Mouse (Mus musculus) MEL (cell line): ENCODE measurements at regions not wholly inside any gene's neighbourhood (a gene's known extent, or its start where the extent isn't known, plus 50 kb on each side); places are given as distances from the start of the nearest gene placed in this dataset.

Source experiments
- DNase-seq: peaks from one replicate; pipeline ENCODE4 v3.0.0; 2011; ENCODE audit warnings: low read depth, low spot score
- H3K27ac ChIP-seq: 2 replicates; pipeline ENCODE4 v1.5.1; 2012; ENCODE audit warnings: low read depth, mild to moderate bottlenecking, control low read depth, low read length, moderate library complexity; ENCODE audit not compliant: control insufficient read depth
- H3K27me3 ChIP-seq, 2 experiments: fragments of 150-350 bp in 1 of 2; sonication (generic) in 1 of 2; 2 replicates each; pipeline ENCODE4 v1.6.1; 2012; ENCODE audit warnings: low read length in 2 of 2, mild to moderate bottlenecking in 2 of 2, improper control_type of control experiment in 1 of 2, moderate library complexity in 1 of 2; ENCODE audit not compliant: insufficient read depth in 2 of 2, control insufficient read depth in 1 of 2
- H3K36me3 ChIP-seq, 2 experiments: 2 replicates each; pipeline ENCODE4 v1.6.1; 2012 to 2014; ENCODE audit warnings: low read length in 2 of 2, improper control_type of control experiment in 1 of 2, inconsistent platforms in 1 of 2, mild to moderate bottlenecking in 1 of 2; ENCODE audit not compliant: insufficient read depth in 2 of 2, control insufficient read depth in 1 of 2
- H3K4me1 ChIP-seq, 2 experiments: fragments of 150-350 bp in 1 of 2; sonication (generic) in 1 of 2; 2 replicates each; pipeline ENCODE4 v1.6.1; 2012; ENCODE audit warnings: low read length in 2 of 2, improper control_type of control experiment in 1 of 2, mild to moderate bottlenecking in 1 of 2; ENCODE audit not compliant: insufficient read depth in 2 of 2, control insufficient read depth in 1 of 2
- H3K4me3 ChIP-seq, 2 experiments: fragments of 150-350 bp in 1 of 2; sonication (generic) in 1 of 2; 2 replicates each; pipeline ENCODE4 v1.5.1; 2012; ENCODE audit warnings: low read depth in 2 of 2, low read length in 2 of 2, mild to moderate bottlenecking in 2 of 2, moderate library complexity in 2 of 2, control low read depth in 1 of 2, improper control_type of control experiment in 1 of 2; ENCODE audit not compliant: control insufficient read depth in 1 of 2, insufficient read depth in 1 of 2
- H3K79me2 ChIP-seq: 2 replicates; pipeline ENCODE4 v1.6.1; 2012; ENCODE audit warnings: mild to moderate bottlenecking, low read length, moderate library complexity; ENCODE audit not compliant: control insufficient read depth, poor library complexity, insufficient read depth
- H3K9ac ChIP-seq: 2 replicates; pipeline ENCODE4 v1.6.1; 2012; ENCODE audit warnings: low read depth, mild to moderate bottlenecking, control low read depth, low read length, moderate library complexity; ENCODE audit not compliant: control insufficient read depth, poor library complexity, severe bottlenecking
- H3K9me3 ChIP-seq: fragments of 150-350 bp; sonication (generic); replicated peaks from 2 replicates; pipeline ENCODE4 v1.6.1; 2012; ENCODE audit warnings: mild to moderate bottlenecking, low read length, improper control_type of control experiment, moderate library complexity; ENCODE audit not compliant: insufficient read depth
- CHD1 ChIP-seq: IDR thresholded peaks from 2 replicates; pipeline ENCODE4 v1.6.1; 2012; ENCODE audit warnings: low read depth, mild to moderate bottlenecking, inconsistent platforms, low read length, improper control_type of control experiment
- CHD2 ChIP-seq: IDR thresholded peaks from 2 replicates; pipeline ENCODE4 v1.6.1; 2011; ENCODE audit warnings: low read length, improper control_type of control experiment
- EP300 ChIP-seq, 2 experiments: IDR thresholded peaks; 2 replicates each; pipeline ENCODE4 v1.6.1; 2011; ENCODE audit warnings: improper control_type of control experiment in 2 of 2, low read length in 2 of 2, low read depth in 1 of 2, mild to moderate bottlenecking in 1 of 2
- GABPA ChIP-seq: IDR thresholded peaks from 2 replicates; pipeline ENCODE4 v1.6.1; 2012; ENCODE audit warnings: low read depth, mild to moderate bottlenecking, inconsistent platforms, low read length, improper control_type of control experiment, moderate library complexity
- GATA1 ChIP-seq: IDR thresholded peaks from 2 replicates; pipeline ENCODE4 v1.6.1; 2011; ENCODE audit warnings: low read depth, low read length, improper control_type of control experiment
- MEF2A ChIP-seq: IDR thresholded peaks from 2 replicates; pipeline ENCODE4 v1.6.1; 2014; ENCODE audit warnings: low read depth, mild to moderate bottlenecking, inconsistent platforms, low read length, improper control_type of control experiment; ENCODE audit not compliant: poor library complexity, insufficient replicate concordance, severe bottlenecking; ENCODE audit errors: extremely low read depth
- MYC ChIP-seq: IDR thresholded peaks from 2 replicates; pipeline ENCODE4 v1.6.1; 2011; ENCODE audit warnings: low read depth, mild to moderate bottlenecking, low read length, improper control_type of control experiment, moderate library complexity
- NELFE ChIP-seq: IDR thresholded peaks from 2 replicates; pipeline ENCODE4 v1.6.1; 2011; ENCODE audit warnings: low read depth, low read length, improper control_type of control experiment
- POLR2A ChIP-seq, 2 experiments: IDR thresholded peaks; 2 replicates each; pipeline ENCODE4 v1.6.1; 2011 to 2012; ENCODE audit warnings: low read length in 2 of 2, mild to moderate bottlenecking in 2 of 2, control low read depth in 1 of 2, improper control_type of control experiment in 1 of 2, low read depth in 1 of 2, moderate library complexity in 1 of 2; ENCODE audit not compliant: control insufficient read depth in 1 of 2, insufficient read depth in 1 of 2, poor library complexity in 1 of 2
- POLR2AphosphoS2 ChIP-seq: IDR thresholded peaks from 2 replicates; pipeline ENCODE4 v1.6.1; 2011; ENCODE audit warnings: low read length, improper control_type of control experiment
- RCOR1 ChIP-seq: IDR thresholded peaks from 2 replicates; pipeline ENCODE4 v1.6.1; 2012; ENCODE audit warnings: low read depth, mild to moderate bottlenecking, inconsistent platforms, low read length, improper control_type of control experiment
- SIN3A ChIP-seq: IDR thresholded peaks from 2 replicates; pipeline ENCODE4 v1.6.1; 2012; ENCODE audit warnings: low read length, improper control_type of control experiment, inconsistent platforms
- SMC3 ChIP-seq: IDR thresholded peaks from 2 replicates; pipeline ENCODE4 v1.6.1; 2011; ENCODE audit warnings: low read depth, low read length, improper control_type of control experiment
- TAL1 ChIP-seq: IDR thresholded peaks from 2 replicates; pipeline ENCODE4 v1.6.1; 2012; ENCODE audit warnings: mild to moderate bottlenecking, inconsistent platforms, low read length, moderate library complexity, mixed read lengths
- TCF12 ChIP-seq: IDR thresholded peaks from 2 replicates; pipeline ENCODE4 v1.6.1; 2014; ENCODE audit warnings: low read depth, mild to moderate bottlenecking, inconsistent platforms, low read length, improper control_type of control experiment, moderate library complexity
- UBTF ChIP-seq: IDR thresholded peaks from 2 replicates; pipeline ENCODE4 v1.6.1; 2012; ENCODE audit warnings: low read depth, mild to moderate bottlenecking, inconsistent platforms, low read length, improper control_type of control experiment, moderate library complexity, borderline replicate concordance; ENCODE audit not compliant: insufficient read depth
- USF2 ChIP-seq, 2 experiments: IDR thresholded peaks; 2 replicates each; pipeline ENCODE4 v1.6.1; 2011 to 2012; ENCODE audit warnings: improper control_type of control experiment in 2 of 2, low read length in 2 of 2, borderline replicate concordance in 1 of 2, inconsistent platforms in 1 of 2, low read depth in 1 of 2, mild to moderate bottlenecking in 1 of 2; ENCODE audit not compliant: insufficient read depth in 1 of 2
- ZKSCAN1 ChIP-seq: IDR thresholded peaks from 2 replicates; pipeline ENCODE4 v1.6.1; 2012; ENCODE audit warnings: low read depth, mild to moderate bottlenecking, inconsistent platforms, low read length, improper control_type of control experiment, moderate library complexity

DNA sequence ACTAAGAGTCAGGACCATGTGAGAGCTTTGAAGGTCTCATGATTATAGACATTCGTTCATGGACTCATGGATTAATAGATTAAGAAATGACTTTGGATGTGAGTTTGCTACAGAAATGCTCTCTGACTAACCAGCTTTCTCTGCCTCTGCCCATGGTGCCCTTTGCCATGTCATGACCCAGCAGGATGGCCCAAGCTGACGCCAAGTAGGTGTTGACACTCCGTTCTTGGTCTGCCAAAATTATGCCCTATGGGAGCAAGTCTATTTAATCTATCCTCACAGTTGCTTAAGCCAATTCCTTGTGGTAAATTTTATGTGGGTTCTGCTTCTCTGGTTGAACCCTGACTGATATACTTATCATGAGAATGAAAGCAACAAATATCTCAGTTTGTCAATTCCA lies 73.7 kb upstream of the Gm9747 start:
- H3K36me3 ChIP-seq: no peaks in the 10 kb centered on the region
- H3K27me3 ChIP-seq: no peaks in the 10 kb centered on the region
- TF ChIP-seq POLR2AphosphoS2 (no peak), POLR2A (IDR thresholded peaks at IDR 0.05; ENCODE audit: control insufficient read depth in 1 of 2, insufficient read depth in 1 of 2, low read depth in 1 of 2, low read length in 2 of 2, poor library complexity in 1 of 2) (no peak), TCF12 (no peak), CHD1 (no peak), EP300 (IDR thresholded peaks at IDR 0.05; ENCODE audit: low read depth in 1 of 2, low read length in 2 of 2) (no peak), SIN3A (no peak), MYC (no peak), MEF2A (no peak), ZKSCAN1 (no peak), UBTF (no peak), RCOR1 (no peak)
- H3K4me3 ChIP-seq: no peak overlapping the region
- H3K79me2 ChIP-seq: no peaks in the 10 kb centered on the region
- H3K9me3 ChIP-seq: no peaks in the 10 kb centered on the region
- H3K9ac ChIP-seq: no peak overlapping the region
- no peak for DNase-seq
- H3K4me1 ChIP-seq: no peaks in the 10 kb centered on the region
- H3K27ac ChIP-seq: no peak overlapping the region

DNA sequence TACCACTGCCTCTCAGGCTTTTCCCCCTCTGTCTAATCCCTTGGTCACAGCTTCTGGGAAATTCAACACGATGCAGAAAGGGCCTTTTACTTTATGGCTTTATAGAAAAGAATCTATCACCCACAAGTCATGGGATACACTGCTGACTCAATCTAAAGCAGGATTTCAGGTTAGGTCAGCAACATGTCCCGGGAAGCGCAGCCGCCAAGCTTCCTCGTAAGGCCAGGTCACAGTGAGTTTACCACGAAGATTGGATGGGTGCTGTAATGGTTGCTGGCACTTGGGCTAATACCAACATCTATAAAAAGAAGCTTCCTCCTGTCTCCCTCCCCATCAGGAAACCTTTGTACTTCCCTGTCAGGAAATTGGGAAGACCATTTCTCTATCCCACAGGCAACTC lies 70.0 kb upstream of the Gm9747 start:
- H3K27me3 ChIP-seq: no peaks in the 10 kb centered on the region
- DNase-seq: no peak
- H3K36me3 ChIP-seq: no peaks in the 10 kb centered on the region
- H3K9ac ChIP-seq: no peak overlapping the region
- H3K9me3 ChIP-seq: no peaks in the 10 kb centered on the region
- H3K27ac ChIP-seq: no peak overlapping the region
- no peaks in the 10 kb centered on the region for H3K79me2 ChIP-seq
- no peaks in the 10 kb centered on the region for H3K4me1 ChIP-seq
- H3K4me3 ChIP-seq: no peak overlapping the region
- TF ChIP-seq TAL1: no peak
- TF ChIP-seq GATA1: no peak
- TF ChIP-seq SIN3A: no peak
- TF ChIP-seq EP300 (IDR thresholded peaks at IDR 0.05; ENCODE audit: low read depth in 1 of 2, low read length in 2 of 2): no peak
- no peak for TF ChIP-seq NELFE
- no peak for TF ChIP-seq TCF12
- no peak for TF ChIP-seq USF2 (IDR thresholded peaks at IDR 0.05; ENCODE audit: borderline replicate concordance in 1 of 2, insufficient read depth in 1 of 2, low read depth in 1 of 2, low read length in 2 of 2)
- TF ChIP-seq POLR2A (IDR thresholded peaks at IDR 0.05; ENCODE audit: control insufficient read depth in 1 of 2, insufficient read depth in 1 of 2, low read depth in 1 of 2, low read length in 2 of 2, poor library complexity in 1 of 2): no peak
- no peak for TF ChIP-seq CHD2
- no peak for TF ChIP-seq CHD1
- no peak for TF ChIP-seq GABPA
- no peak for TF ChIP-seq UBTF
- no peak for TF ChIP-seq SMC3
- no peak for TF ChIP-seq RCOR1
- TF ChIP-seq, all 39 proteins: peak for 0
